21 mouse cellular contexts compared by ENCODE assay signal in the genomic region with DNA sequence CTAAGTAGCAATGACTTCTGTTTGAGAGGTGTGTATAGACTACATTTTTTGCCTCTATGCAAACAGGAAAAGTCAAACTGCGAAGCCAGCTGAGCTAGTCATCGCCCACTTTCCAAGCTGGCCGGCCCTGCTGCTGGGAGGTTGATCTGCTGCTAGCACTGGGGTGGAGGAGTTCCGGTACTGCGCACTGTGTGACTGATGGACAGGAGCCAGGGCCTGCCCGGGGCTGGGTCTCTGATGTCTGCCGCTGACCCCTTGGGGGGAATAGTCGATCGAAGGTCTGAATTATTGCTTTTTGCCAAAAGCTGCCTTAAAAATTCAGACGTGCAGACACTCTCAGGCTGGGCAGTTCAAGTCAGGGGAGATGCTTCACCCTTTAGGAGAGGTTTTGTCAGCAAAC. TPM values are rescaled to one million over a fixed set of nuclear protein-coding genes. Genes with fewer than 3 reads are reported as not detected.
"Had no signal": no experiment of that assay in that cellular context is flagged by ENCODE, and none has a peak within 500 bp of the region (broad histone marks: within the 10 kb centered on the region; RNA-seq: fewer than 3 reads in every experiment).

No protein-coding gene starts in this region.

- H3K9ac ChIP-seq: liver, embryonic 13.5 days; liver, embryonic 15.5 days; liver, postnatal 0 days; midbrain, embryonic 13.5 days; midbrain, embryonic 15.5 days; neural tube, embryonic 13.5 days; neural tube, embryonic 15.5 days had no signal

- H3K4me1 ChIP-seq: liver, embryonic 13.5 days; liver, embryonic 15.5 days; megakaryocyte, embryonic 14.5 days had no signal

- H3K27me3 ChIP-seq: liver, embryonic 13.5 days; liver, embryonic 15.5 days; megakaryocyte, embryonic 14.5 days; midbrain, embryonic 13.5 days; midbrain, embryonic 15.5 days; neural tube, embryonic 13.5 days; neural tube, embryonic 15.5 days had no signal

- ATAC-seq: liver, postnatal 0 days; midbrain, embryonic 13.5 days; midbrain, embryonic 15.5 days had no signal

- H3K4me2 ChIP-seq: liver, embryonic 13.5 days; liver, embryonic 15.5 days; midbrain, embryonic 11.5 days; midbrain, embryonic 13.5 days; midbrain, embryonic 15.5 days; neural tube, embryonic 13.5 days; neural tube, embryonic 15.5 days had no signal

- H3K4me3 ChIP-seq: liver, embryonic 13.5 days; liver, embryonic 15.5 days; megakaryocyte, embryonic 14.5 days; midbrain, embryonic 13.5 days; midbrain, embryonic 15.5 days; myocyte; neural tube, embryonic 13.5 days; neural tube, embryonic 15.5 days had no signal

- H3K36me3 ChIP-seq: liver, embryonic 13.5 days; liver, embryonic 15.5 days; midbrain, embryonic 13.5 days; midbrain, embryonic 15.5 days; neural tube, embryonic 13.5 days; neural tube, embryonic 15.5 days had no signal

- DNase-seq: liver, embryonic 13.5 days; liver, postnatal 0 days; lung, adult 2 months; lung, postnatal 10 days; retina, postnatal 1 day; right cerebral cortex, adult 18-20 months; right cerebral cortex, postnatal 14 days; right cerebral cortex, postnatal 4 days; spleen, adult 18-20 months; thymus, adult 18-20 months; thymus, postnatal 14 days; thymus, postnatal 36 days had no signal

- H3K9me3 ChIP-seq: liver, embryonic 13.5 days; liver, embryonic 15.5 days; megakaryocyte, embryonic 14.5 days; midbrain, embryonic 13.5 days; midbrain, embryonic 15.5 days; neural tube, embryonic 13.5 days; neural tube, embryonic 15.5 days had no signal

- H3K27ac ChIP-seq: liver, embryonic 13.5 days; liver, embryonic 15.5 days; macrophage; midbrain, embryonic 13.5 days; midbrain, embryonic 15.5 days; neural tube, embryonic 13.5 days; neural tube, embryonic 15.5 days had no signal

RNA-seq across cellular contexts. Expression of a gene that starts 47.1 kb away (rescaled TPM):
- polyA plus RNA-seq: macrophage had no signal
